Mouse (Mus musculus) cerebellum, adult 9-10 months (tissue): ENCODE data around the gene Treml4.
A peak's percentile ranks its signal among the peaks of the same experiment; 100 is the strongest.

Experiments used
- DNase-seq: peaks from one replicate; pipeline ENCODE4 v3.0.0; 2022

Treml4 gene

GRCm38 (mm10) chr17:48263741-48264362 lies at the start of gene Treml4:
Gene Treml4, plus strand, starts transcription at chr17:48264295.
- no peak for DNase-seq

DNA sequence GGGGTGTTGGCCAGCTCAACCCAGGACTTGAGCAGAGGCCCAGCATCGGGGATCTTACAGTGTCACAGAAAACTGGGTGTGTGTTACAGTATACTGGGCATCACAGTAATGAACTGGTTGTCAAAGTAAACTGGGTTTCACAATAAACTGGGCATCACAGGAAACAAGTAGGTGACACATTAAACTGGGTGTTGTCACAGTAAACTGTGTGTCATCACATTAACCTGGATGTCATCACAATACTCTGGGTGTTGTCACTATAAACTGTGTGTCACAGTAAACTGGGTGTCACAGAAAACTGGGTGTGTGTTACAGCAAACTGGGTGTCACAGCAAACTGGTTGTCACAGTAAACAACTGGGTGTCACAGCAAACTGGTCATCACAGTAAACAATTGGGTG lies 48.7 kb upstream of the Treml4 start:
- no peak for DNase-seq

- DNase-seq = no peak
Measured at GRCm38 (mm10) chr17:48230680-48231079, 33.4 kb upstream of the Treml4 start.

GRCm38 (mm10) chr17:48232518-48232917 lies 31.6 kb upstream of the Treml4 start, which contains the start of gene Trem1:
Gene Trem1, plus strand, starts transcription at chr17:48232768.
- DNase-seq = no peak

GRCm38 (mm10) chr17:48233789-48234188 lies 30.3 kb upstream of the Treml4 start:
- no peak for DNase-seq

GRCm38 (mm10) chr17:48234550-48234949 lies 29.5 kb upstream of the Treml4 start:
- DNase-seq = no peak

DNA sequence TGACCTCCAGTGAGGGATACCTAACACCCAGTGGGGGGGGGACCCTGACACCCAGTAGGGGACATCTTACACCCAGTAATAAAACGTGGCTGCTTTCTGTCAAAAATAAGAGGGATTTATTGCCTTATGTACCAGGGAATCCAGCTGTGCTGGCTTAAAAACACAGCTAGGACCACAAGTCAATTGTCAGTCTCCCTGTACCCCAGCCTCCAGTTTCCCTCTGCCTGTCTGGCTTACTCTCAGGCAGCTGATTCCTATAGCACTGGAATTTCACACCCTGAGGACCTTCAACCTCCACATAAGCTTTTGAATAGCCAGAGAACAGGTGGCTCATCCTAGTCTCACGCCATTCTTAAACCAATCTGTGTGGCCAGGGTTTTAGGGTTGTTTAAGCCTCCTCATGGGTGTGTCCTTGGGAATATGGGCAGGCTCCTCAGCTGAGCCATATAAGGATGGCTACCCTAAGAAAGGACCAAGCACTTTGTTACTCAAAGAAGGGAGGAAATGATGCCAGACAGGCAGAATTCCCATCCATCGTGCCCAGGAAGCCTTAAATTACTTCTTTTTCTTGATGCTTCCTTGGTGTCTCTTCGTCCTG lies 28.2 kb upstream of the Treml4 start:
- DNase-seq = no peak

GRCm38 (mm10) chr17:48237621-48238020 lies 26.5 kb upstream of the Treml4 start:
- no peak for DNase-seq

GRCm38 (mm10) chr17:48247221-48247928 lies 16.7 kb upstream of the Treml4 start, which contains the start of gene Trem3:
Gene Trem3, plus strand, starts transcription at chr17:48247777.
- no peak for DNase-seq

GRCm38 (mm10) chr17:48249039-48249438 lies 15.1 kb upstream of the Treml4 start:
- no peak for DNase-seq

GRCm38 (mm10) chr17:48249501-48249900 lies 14.6 kb upstream of the Treml4 start:
- no peak for DNase-seq

GRCm38 (mm10) chr17:48250631-48251030 lies 13.5 kb upstream of the Treml4 start:
- no peak for DNase-seq

GRCm38 (mm10) chr17:48256575-48256974 lies 7.5 kb upstream of the Treml4 start:
- DNase-seq = no peak

GRCm38 (mm10) chr17:48261868-48262267 lies 2.2 kb upstream of the Treml4 start:
- no peak for DNase-seq

DNA sequence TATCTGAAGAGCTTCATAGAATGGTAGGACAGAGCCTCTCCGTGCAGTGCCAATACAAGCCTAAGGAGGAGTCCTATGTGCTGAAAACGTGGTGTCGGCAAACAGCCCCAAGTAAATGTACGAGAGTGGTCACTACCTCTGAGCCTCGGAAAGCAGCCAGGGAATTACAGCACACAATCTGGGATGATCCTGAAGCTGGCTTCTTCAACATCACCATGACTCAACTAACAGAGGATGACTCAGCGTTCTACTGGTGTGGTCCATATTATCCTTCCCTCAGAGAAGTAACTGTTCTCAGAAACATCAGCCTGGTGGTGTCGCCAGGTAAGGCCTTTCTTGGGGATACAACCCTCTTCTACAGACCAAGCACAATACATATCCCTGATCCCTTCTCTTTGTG lies 567 bp downstream of the Treml4 start:
- no peak for DNase-seq

DNA sequence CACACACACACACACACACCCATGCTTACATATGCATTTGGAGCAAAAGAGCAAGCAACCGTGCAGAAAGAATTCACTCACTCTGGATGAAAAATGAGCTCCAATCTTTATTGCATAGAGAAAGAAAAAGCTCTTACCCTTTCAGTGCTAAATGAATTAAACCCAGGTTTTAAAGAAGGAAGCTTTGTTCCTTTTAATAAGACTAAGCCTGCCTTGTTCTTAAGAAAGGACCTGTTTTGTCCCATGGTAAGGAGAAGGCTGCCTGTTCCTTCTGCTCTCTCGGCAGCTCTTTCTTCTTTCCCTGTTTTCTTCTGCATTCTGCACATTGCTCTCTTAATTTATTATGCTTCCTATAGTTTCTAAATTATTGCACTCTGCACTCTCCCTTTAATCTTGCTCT lies 2.0 kb downstream of the Treml4 start:
- DNase-seq = no peak

DNA sequence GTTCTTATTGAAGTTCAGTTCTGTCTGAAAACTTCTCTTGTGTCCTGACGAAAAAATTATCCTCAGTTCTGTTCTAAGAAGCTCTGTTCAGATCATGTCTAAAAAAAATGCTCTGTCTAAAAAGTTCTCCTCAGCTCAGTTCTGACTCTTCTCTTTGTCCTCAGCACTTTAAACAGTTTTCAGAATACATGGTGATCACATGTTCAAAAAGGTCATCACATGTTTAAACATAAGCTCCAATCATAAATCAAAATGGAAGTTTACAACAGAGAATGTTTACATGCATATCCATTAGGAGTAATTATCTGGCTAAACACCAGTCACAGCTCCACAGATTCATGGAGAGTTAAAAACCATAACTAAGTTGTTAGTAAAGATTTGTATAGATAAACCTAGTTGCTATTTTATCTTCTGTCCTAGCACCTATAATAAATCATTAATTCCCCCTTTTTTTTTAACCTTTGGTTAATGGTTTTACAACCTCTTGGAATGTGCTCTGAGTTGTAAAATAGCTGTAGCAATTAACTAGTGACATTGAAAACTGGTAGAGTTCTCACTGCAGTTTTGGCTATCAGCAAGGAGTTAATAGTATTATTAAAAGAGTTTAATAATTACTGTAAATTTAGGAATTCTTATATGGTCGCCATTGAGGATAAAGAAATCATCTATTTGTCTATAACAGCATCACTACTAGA lies 2.7 kb downstream of the Treml4 start:
- DNase-seq = no peak

GRCm38 (mm10) chr17:48267591-48267990 lies 3.5 kb downstream of the Treml4 start:
- no peak for DNase-seq

GRCm38 (mm10) chr17:48268276-48268675 lies 4.2 kb downstream of the Treml4 start:
- no peak for DNase-seq

DNA sequence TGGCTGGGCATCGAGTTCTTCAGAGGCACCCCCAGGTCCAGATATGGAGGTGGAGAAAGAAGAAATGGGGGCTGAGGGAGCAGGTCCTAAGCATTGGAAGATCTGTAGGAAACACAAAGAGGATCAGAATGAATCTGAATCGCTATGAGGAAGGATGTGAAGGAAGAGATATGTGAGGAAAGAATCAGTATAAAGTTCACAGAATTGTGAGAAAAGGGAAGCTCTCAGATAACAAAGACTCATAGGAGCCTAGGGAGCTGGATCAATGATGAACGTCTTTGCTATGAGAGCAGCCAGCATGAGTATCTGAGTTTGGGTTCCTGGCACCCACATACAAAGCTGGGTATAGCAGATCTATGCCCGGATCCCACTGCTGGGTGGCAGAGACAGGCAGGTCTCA lies 5.7 kb downstream of the Treml4 start:
- no peak for DNase-seq

DNA sequence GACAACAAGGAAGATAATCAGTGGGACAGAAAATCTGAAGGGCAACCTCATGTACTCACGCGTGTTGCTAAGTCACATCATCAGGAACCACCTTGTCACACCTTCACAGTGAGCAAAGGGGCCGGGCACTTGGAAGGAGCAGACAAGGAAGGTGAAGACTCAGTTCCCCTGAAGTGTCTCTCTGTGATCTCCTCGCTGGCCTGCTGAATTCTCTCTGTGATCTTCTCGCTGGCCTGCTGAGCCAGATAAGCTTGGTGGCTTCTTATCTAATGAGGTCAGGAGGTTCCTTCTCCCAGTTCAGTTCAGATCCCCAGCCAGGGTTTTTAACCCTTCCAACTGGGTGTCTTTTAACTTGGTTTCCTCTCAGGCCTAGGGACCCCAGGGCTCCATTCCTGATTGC lies 8.1 kb downstream of the Treml4 start:
- DNase-seq = no peak

DNA sequence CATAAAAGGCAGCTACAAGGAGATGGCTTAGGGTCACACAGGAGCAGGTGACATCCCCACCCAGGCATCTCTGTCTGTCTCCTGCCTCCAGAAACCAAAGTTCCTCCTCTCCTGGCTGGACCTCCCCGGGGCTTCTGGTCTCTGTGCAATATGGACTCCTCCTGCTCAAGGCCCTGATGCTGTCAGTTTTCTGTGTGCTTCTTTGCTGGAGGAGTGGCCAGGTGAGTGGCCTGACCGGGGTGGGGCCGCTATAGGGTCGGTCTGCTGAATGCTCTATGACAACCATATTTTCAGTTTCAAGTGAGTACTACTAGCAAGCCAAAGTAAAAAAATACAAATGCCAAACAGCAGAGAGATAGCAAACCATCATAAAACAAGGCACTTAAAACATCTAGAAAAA lies 8.5 kb downstream of the Treml4 start:
- DNase-seq = no peak

DNA sequence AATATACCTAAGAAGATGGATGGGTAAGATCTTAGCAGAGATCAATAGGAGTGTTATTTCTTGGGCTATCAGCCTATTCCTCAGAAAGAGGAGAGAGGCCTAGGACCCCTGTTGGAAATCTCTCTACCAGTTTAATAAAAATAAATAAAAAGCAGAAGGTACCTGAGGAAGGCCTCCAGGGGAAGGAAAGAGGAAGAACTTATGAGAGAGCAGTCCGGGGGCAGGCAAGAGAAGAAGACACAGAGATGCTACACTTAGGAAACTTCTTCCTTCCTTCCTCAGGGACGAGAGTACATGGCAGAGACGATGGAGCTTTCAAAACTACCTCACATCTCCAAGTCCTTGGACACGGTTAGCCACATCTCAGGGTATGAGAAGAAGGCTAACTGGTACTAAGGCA lies 10.0 kb downstream of the Treml4 start:
- DNase-seq = no peak

GRCm38 (mm10) chr17:48274885-48275284 lies 10.8 kb downstream of the Treml4 start:
- DNase-seq = peak; percentile 68
